Mouse (Mus musculus) heart, adult 11 months (tissue): ENCODE data around the gene Emid1.
A peak's percentile ranks its signal among the peaks of the same experiment; 100 is the strongest.

Source experiments
- DNase-seq: peaks from one replicate; pipeline ENCODE4 v3.0.0; 2022

Emid1 gene

GRCm38 (mm10) chr11:5062860-5063505 is 89.1 kb downstream of the Emid1 start:
- peak; percentile 93 for DNase-seq

DNA sequence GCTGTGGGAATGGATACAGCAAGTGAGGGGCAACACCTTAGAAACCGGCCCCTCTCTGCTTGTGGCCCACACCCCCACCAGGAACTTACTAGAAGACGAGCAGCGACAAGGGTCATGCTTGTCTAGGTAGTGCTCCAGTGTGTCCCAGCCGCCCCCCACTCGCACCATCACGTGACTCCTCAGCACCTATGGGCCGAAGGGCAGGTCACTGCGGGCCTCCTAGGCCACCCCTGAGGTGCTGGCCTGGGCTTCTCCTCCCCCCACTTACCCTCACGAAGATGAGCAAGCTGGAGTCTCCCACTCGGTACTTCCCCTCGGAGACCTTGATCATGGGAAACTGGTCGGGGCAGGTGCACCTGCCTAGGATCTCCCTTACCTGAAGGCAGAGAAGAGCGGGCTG is 89.7 kb downstream of the Emid1 start:
- DNase-seq: no peak

- DNase-seq: peak; percentile 100
Observed at GRCm38 (mm10) chr11:5061413-5062139, 90.5 kb downstream of the Emid1 start.

DNA sequence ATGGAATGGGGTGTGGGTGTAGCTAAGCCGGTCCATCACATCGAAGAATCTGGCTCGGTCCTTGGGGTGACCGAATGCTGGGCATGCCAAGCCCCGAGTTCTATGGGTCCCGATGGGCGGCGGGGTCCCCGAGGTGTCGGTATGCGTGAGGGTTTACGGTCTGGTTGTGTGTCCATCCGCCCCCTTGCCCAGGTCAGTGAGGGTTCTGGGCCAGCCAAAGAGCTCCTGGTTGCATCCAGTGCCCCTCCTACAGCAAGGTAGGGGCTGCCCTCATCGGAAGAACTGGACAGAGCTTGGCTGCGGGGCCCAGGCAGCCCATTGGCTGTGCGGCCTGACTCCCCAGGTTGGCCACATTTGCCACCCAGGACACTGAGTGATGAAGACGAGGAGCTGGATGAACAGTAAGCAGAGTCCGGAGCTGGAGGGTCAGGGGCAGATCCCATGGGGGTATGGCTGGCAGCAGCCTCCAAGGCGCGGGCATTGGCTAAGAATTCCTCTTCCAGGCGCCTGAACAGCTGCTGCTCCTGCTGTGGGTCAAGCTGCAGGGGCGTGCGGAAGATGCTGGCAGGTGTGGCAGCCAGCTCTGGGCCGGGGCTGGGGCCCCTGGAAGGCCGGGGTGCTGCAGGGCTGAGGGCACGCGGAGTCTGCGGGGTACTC is 91.2 kb downstream of the Emid1 start:
- peak; percentile 95 for DNase-seq

GRCm38 (mm10) chr11:5059704-5060156 is 92.3 kb downstream of the Emid1 start:
- DNase-seq: peak; percentile 90

- peak; percentile 90 for DNase-seq
Observed at GRCm38 (mm10) chr11:5059230-5059629, 92.8 kb downstream of the Emid1 start.

GRCm38 (mm10) chr11:5058783-5059182 is 93.3 kb downstream of the Emid1 start:
- peak; percentile 87 for DNase-seq

GRCm38 (mm10) chr11:5057856-5058641 is 94.0 kb downstream of the Emid1 start, which contains the start of gene Rasl10a:
Rasl10a (plus strand) TSS chr11:5058128.
- peak; percentile 92 for DNase-seq

DNA sequence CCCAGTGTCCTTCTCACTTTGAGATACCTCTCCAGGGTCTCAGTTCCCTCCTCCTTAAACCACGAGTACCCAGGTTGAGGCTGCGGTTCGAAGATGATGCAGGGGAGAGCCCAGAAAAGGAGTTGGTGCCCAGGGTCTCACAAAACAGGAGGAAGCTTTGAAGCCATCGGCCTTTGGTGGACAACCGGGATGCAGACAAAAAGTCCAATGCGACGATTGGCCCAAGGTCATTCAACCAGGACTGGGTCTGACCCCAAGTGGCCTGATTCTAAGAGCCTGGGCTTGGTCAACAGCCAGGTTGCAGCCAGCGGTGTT is 94.6 kb downstream of the Emid1 start:
- DNase-seq: peak; percentile 94

GRCm38 (mm10) chr11:5057064-5057463 is 95.0 kb downstream of the Emid1 start:
- peak; percentile 88 for DNase-seq
